Mouse (Mus musculus): ENCODE results near the gene Spryd4. TPM values are rescaled to one million over a fixed set of nuclear protein-coding genes. Genes with fewer than 3 reads are reported as not detected.
A peak's percentile ranks its signal among the peaks of the same experiment; 100 is the strongest.
"Not testable (repeated sequence)": the region's sequence is repeated elsewhere in the genome, so short reads cannot be mapped to it uniquely, and the experiment has no call there.

Gene Spryd4
- total RNA-seq, 2 experiments from 2014 or later = 11.5 to 12.6 TPM

DNA sequence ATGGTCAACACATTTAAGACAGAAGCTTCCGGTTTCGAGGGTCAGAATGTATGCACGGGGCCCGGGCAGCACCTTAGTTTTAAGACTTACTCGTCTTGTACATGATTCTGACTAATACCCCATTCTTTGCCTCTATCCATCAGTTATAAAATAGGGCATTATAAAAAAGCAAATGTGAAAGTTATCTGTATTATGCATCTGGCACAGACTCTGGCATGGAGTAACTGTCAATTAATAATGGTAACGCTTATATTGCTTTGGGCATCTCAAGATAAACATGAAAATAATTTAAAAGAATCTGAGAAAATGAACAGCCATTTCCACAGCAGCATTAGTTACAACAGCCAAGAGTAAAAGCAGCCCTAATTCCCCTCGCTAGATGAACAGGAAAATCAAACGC is 16.4 kb upstream of the Spryd4 start:
- intact Hi-C loops (cut with DNase I) = no loop called here
- no peak for DNase-seq (ENCODE audit: extremely low spot score in 1 of 2, low spot score in 2 of 2)

DNA sequence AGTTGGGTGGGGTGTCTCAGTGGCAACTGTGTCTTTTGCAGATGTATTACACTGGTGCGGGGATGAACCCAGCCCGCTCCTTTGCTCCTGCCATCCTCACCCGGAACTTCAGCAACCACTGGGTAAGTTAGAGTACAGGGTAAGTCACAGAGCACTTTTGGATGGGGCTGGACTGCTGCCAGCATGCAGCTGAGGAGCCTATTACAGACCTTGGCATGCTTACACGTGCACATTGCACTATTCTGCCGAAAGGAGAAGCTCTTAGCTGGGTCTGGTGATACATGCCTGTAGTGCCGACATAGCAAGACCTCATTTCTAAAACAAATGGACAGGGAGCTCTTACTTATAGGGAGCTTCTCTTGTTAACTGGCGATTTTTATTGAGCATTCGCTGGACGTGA is 16.0 kb upstream of the Spryd4 start:
- intact Hi-C loops (cut with DNase I) = no loop called here
- DNase-seq (ENCODE audit: extremely low spot score in 1 of 2, low spot score in 2 of 2) = no peak

DNA sequence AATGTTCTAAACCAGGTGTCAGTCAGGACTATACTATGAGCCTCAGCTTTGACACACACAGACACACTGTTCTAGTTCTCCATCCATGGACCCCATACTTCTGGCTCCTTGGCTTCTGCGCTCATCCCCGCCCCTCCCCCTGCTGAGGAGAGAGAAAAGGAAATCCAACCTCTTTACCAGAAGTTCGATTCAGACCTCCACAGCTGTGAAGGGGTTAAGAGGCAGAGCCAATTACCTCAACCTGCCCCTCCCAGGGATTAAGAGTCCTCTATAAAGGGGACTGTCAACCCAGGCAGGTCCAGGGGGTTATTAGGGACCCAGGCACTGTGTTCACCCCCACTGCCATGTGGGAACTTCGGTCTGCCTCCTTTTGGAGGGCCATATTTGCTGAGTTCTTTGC is 13.9 kb upstream of the Spryd4 start, which contains the start of gene Mip:
Gene Mip (plus strand): TSS at position 301 of the 400 bp plus-strand sequence.
- intact Hi-C loops (cut with DNase I) = no loop called here
- DNase-seq (ENCODE audit: extremely low spot score in 1 of 2, low spot score in 2 of 2) = no peak

GRCm38 (mm10) chr10:128225064-128225463 is 13.5 kb upstream of the Spryd4 start:
- no peak for DNase-seq (ENCODE audit: extremely low spot score in 1 of 2, low spot score in 2 of 2)
- intact Hi-C loops (cut with DNase I) = no loop called here

- intact Hi-C loops (cut with DNase I) = no loop called here
- no peak for DNase-seq (ENCODE audit: extremely low spot score in 1 of 2, low spot score in 2 of 2)
These were observed 10.1 kb upstream of the Spryd4 start for GRCm38 (mm10) chr10:128221533-128222286.

DNA sequence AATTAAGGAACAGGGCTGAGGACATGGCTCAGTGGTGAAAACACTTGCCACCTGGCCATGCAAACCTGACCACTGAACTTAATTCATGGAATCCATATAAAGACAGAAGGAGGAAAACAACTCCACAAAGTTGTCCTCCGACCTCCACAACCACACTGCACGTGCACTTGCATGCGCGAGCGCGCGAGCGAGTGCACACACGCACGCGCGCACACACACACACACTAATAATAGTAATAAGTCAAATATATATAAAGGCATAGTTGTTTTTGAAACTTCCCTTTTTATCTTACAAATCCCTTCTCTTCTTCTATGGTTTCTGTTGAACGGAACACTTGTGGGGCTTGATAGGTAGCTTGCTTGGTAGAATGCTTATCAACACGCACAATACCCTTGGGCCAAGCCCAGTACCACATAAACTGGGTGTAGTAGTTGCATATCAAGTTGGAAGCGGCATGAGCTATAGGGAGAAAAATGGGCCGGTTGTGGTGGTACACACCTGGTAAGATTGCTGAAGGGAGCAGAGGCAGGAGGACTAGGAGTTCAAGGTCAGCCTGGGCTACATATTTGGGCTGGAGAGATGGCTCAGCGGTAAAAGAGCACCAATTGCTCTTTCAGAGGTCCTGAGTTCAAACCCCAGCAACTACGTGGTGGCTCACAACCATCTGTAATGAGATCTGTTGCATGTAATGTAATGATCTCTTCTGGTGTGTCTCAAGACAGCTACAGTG is 6.9 kb upstream of the Spryd4 start:
- intact Hi-C loops (cut with DNase I) = no loop called here
- no peak for DNase-seq (ENCODE audit: extremely low spot score in 1 of 2, low spot score in 2 of 2)

GRCm38 (mm10) chr10:128214981-128215380 is 3.4 kb upstream of the Spryd4 start:
- intact Hi-C loops (cut with DNase I) = loop anchor here (5.0 kb wide), 1 partner anchor 67 kb away; no protein-coding TSS in a partner anchor
- DNase-seq (ENCODE audit: extremely low spot score in 1 of 2, low spot score in 2 of 2) = no peak

DNA sequence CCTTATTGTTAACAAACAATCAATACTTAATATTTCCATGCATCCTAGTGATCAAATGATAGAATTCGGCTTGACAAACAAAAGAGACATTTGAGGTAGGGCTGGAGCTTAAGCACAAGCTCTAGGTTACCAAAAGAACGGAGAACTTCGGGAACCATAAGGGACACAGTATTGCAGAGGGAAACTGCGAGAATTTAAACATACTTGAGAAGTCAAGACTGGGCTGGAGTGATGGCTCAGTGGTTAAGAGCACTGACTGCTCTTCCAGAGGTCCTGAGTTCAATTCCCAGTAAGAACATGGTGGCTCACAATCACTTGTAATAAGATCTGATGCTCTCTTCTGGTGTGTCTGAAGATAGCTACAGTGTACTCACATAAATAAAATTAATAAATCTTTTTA is 2.5 kb upstream of the Spryd4 start:
- DNase-seq (ENCODE audit: extremely low spot score in 1 of 2, low spot score in 2 of 2) = not testable (repeated sequence)
- intact Hi-C loops (cut with DNase I) = loop anchor here (5.0 kb wide), 1 partner anchor 68 kb away; no protein-coding TSS in a partner anchor

DNA sequence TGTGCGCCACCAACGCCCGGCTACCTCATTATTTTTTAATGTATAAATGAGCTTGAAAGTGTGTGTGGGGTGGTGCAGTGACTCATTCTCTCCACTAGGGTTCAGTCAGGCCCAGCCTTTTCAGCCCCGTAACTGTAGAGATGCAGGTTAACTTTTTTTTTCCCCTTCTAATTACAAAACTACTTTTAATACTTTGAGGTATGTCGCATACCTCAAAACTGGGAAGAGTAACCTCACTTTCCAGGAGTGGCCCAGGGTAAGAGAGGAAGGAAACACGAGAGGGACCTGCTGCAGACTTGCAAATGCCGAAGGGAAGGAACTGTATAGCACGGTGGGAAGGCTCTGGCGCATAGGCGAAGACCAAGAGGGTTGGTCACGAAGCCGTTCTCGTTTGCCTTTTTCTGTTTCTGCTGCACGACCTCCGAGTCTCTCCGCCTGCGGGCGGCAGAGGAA is 1.3 kb upstream of the Spryd4 start:
- intact Hi-C loops (cut with DNase I) = loop anchor here (5.0 kb wide), 1 partner anchor 69 kb away; no protein-coding TSS in a partner anchor
- DNase-seq (ENCODE audit: extremely low spot score in 1 of 2, low spot score in 2 of 2) = peak; percentile 27 to 64

DNA sequence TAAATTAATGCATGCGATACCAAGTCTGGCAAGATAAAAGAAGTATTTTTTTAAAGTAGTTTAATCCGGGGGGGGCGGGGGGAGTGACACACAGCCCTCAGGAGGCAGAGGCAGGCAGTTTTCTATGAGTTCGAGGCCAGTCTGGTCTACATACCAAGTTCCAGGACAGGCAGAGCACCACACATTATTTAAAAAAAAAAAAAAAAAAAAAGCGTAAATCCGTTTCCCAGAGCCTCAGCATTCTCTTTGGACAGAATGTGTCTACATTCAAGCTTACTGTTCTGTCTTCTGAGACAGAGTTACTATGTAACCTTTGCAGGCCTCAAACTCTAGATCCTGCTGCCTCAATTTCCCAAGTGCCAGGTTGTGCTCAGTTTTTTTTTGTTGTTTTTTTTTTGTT is 541 bp upstream of the Spryd4 start:
- intact Hi-C loops (cut with DNase I) = loop anchor here (5.0 kb wide), 1 partner anchor 70 kb away; no protein-coding TSS in a partner anchor

GRCm38 (mm10) chr10:128210954-128211353 is 653 bp downstream of the Spryd4 start:
- intact Hi-C loops (cut with DNase I) = loop anchor here (5.0 kb wide), 1 partner anchor 71 kb away; no protein-coding TSS in a partner anchor
- no peak for DNase-seq (ENCODE audit: extremely low spot score in 1 of 2, low spot score in 2 of 2)

More for the DNA sequence above, 541 bp upstream of the Spryd4 start:
- no peak for DNase-seq (ENCODE audit: extremely low spot score in 1 of 2, low spot score in 2 of 2)

- intact Hi-C loops (cut with DNase I) = loop anchor here (5.0 kb wide), 1 partner anchor 72 kb away; no protein-coding TSS in a partner anchor
- no peak for DNase-seq (ENCODE audit: extremely low spot score in 1 of 2, low spot score in 2 of 2)
These were observed 1.5 kb downstream of the Spryd4 start for GRCm38 (mm10) chr10:128210131-128210530.

GRCm38 (mm10) chr10:128209311-128210009 is 2.1 kb downstream of the Spryd4 start:
- intact Hi-C loops (cut with DNase I) = loop anchor here (5.0 kb wide), 1 partner anchor 73 kb away; no protein-coding TSS in a partner anchor

GRCm38 (mm10) chr10:128208326-128208725 is 3.3 kb downstream of the Spryd4 start:
- no peak for DNase-seq (ENCODE audit: extremely low spot score in 1 of 2, low spot score in 2 of 2)
- intact Hi-C loops (cut with DNase I) = no loop called here

More at GRCm38 (mm10) chr10:128209311-128210009, 2.1 kb downstream of the Spryd4 start:
- DNase-seq (ENCODE audit: extremely low spot score in 1 of 2, low spot score in 2 of 2) = no peak

DNA sequence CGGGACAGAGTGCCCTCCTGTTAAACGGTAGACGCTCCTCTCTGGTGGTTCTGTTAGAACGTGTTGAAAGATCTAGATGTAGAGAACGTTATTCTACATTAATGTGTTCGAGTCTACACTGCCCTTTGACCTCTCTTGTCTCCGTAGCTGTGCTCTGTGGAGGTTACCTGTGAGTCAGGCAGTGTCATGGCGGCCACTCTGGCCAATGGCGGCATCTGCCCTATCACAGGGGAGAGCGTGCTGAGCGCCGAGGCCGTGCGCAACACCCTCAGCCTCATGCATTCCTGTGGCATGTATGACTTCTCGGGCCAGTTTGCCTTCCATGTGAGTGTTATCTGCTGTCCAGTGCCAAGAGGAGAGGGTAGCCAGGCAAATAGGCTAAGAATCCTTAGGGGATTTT is 6.7 kb downstream of the Spryd4 start:
- intact Hi-C loops (cut with DNase I) = no loop called here
- no peak for DNase-seq (ENCODE audit: extremely low spot score in 1 of 2, low spot score in 2 of 2)

- intact Hi-C loops (cut with DNase I) = no loop called here
These were observed 9.8 kb downstream of the Spryd4 start for GRCm38 (mm10) chr10:128201856-128202255.

GRCm38 (mm10) chr10:128194551-128195461 is 16.8 kb downstream of the Spryd4 start:
- intact Hi-C loops (cut with DNase I) = loop anchor here (10.0 kb wide), 1 partner anchor 250 kb away; no protein-coding TSS in a partner anchor

More at GRCm38 (mm10) chr10:128201856-128202255, 9.8 kb downstream of the Spryd4 start:
- no peak for DNase-seq (ENCODE audit: extremely low spot score in 1 of 2, low spot score in 2 of 2)

More at GRCm38 (mm10) chr10:128194551-128195461, 16.8 kb downstream of the Spryd4 start:
- DNase-seq (ENCODE audit: extremely low spot score in 1 of 2, low spot score in 2 of 2) = no peak

Measured in left cerebral cortex, postnatal 10 days (tissue).